Mouse (Mus musculus) right cerebral cortex, adult 2 months (tissue): Measurements from ENCODE around the gene Evl.
A peak's percentile ranks its signal among the peaks of the same experiment; 100 is the strongest.

Experiments used
- DNase-seq, 2 experiments: peaks; one replicate each; pipeline ENCODE4 v3.0.0; 2021 to 2022; ENCODE audit warnings: low spot score in 2 of 2

The Evl gene

GRCm38 (mm10) chr12:108646234-108646633 lies 91.7 kb downstream of the Evl start:
- DNase-seq = no peak

- DNase-seq = no peak
These were observed 93.3 kb downstream of the Evl start for GRCm38 (mm10) chr12:108647784-108648183.

- peak; percentile 47 to 56 for DNase-seq
These were observed 96.6 kb downstream of the Evl start for GRCm38 (mm10) chr12:108651053-108651660.

GRCm38 (mm10) chr12:108653358-108654335 lies 99.1 kb downstream of the Evl start:
- no peak for DNase-seq

GRCm38 (mm10) chr12:108657350-108657749 lies 102.8 kb downstream of the Evl start:
- no peak for DNase-seq

GRCm38 (mm10) chr12:108668606-108669235 lies 114.2 kb downstream of the Evl start:
- no peak for DNase-seq

GRCm38 (mm10) chr12:108671541-108671940 lies 117.0 kb downstream of the Evl start:
- DNase-seq = no peak

GRCm38 (mm10) chr12:108672908-108673307 lies 118.4 kb downstream of the Evl start:
- DNase-seq = no peak

GRCm38 (mm10) chr12:108673546-108673945 lies 119.0 kb downstream of the Evl start:
- DNase-seq = no peak

GRCm38 (mm10) chr12:108674502-108674901 lies 120.0 kb downstream of the Evl start:
- peak in 1 of 2 experiments; percentile 54 for DNase-seq

- no peak for DNase-seq
These were observed 120.4 kb downstream of the Evl start for GRCm38 (mm10) chr12:108674916-108675315.

GRCm38 (mm10) chr12:108675614-108676401 lies 121.3 kb downstream of the Evl start:
- DNase-seq = no peak

- DNase-seq = no peak
These were observed 122.6 kb downstream of the Evl start for GRCm38 (mm10) chr12:108677116-108677515.

GRCm38 (mm10) chr12:108678366-108678765 lies 123.8 kb downstream of the Evl start:
- no peak for DNase-seq

GRCm38 (mm10) chr12:108680861-108681260 lies 126.3 kb downstream of the Evl start:
- DNase-seq = no peak

- no peak for DNase-seq
These were observed 127.9 kb downstream of the Evl start for GRCm38 (mm10) chr12:108682240-108683023.

- DNase-seq = no peak
These were observed 131.9 kb downstream of the Evl start for GRCm38 (mm10) chr12:108686463-108686862.

GRCm38 (mm10) chr12:108686926-108687325 lies 132.4 kb downstream of the Evl start:
- no peak for DNase-seq

GRCm38 (mm10) chr12:108689167-108689566 lies 134.6 kb downstream of the Evl start:
- no peak for DNase-seq

- DNase-seq = no peak
These were observed 136.0 kb downstream of the Evl start for GRCm38 (mm10) chr12:108690529-108690928.

GRCm38 (mm10) chr12:108693592-108693991 lies 139.1 kb downstream of the Evl start:
- DNase-seq = no peak
